22 mouse cellular contexts compared by ENCODE assay signal in genomic region chr2:102975358-102975945, GRCm38 (mm10).
A peak's percentile ranks its signal among the peaks of the same experiment; 100 is the strongest.
DNase-seq lines count a peak whose midpoint lies in the region; ATAC-seq and TF ChIP-seq lines count a peak whose summit lies in the region.
"Had no signal": no experiment of that assay in that cellular context is flagged by ENCODE, and none has a peak within 500 bp of the region (broad histone marks: within the 10 kb centered on the region; RNA-seq: fewer than 3 reads in every experiment).

No protein-coding gene starts in this region.

- no peak overlapping the region for H3K4me3 ChIP-seq in lung, embryonic 14.5 days (ENCODE audit: low read depth, low read length)
- H3K4me3 ChIP-seq: embryonic facial prominence, embryonic 13.5 days; forebrain, embryonic 13.5 days; layer of hippocampus, adult 2 months; megakaryocyte, embryonic 14.5 days; neural tube, embryonic 13.5 days had no signal

- no peaks in the 10 kb centered on the region for H3K4me1 ChIP-seq in lung, embryonic 14.5 days (ENCODE audit: insufficient read depth)
- H3K4me1 ChIP-seq: embryonic facial prominence, embryonic 13.5 days; forebrain, embryonic 13.5 days; neural tube, embryonic 13.5 days had no signal

- no peak overlapping the region for H3K9ac ChIP-seq in lung, embryonic 14.5 days
- H3K9ac ChIP-seq: embryonic facial prominence, embryonic 13.5 days; forebrain, embryonic 13.5 days; neural tube, embryonic 13.5 days had no signal

- DNase-seq in lung, embryonic 14.5 days = no peak
- DNase-seq in lung, postnatal 10 days = no peak
- DNase-seq in spleen, postnatal 14 days (ENCODE audit: low spot score in 2 of 2) = no peak
- DNase-seq in embryo, embryonic 9.5 days (ENCODE audit: extremely low spot score) = no peak
- DNase-seq: B cell, adult 2 months; cerebellum, adult 18-20 months; cerebellum, postnatal 14 days; kidney, adult 2 months; kidney, postnatal 10 days; midbrain, embryonic 14.5 days; retina, postnatal 1 day; thymus, adult 18-20 months; thymus, postnatal 36 days had no signal

- ATAC-seq in lung, embryonic 14.5 days (ENCODE audit: insufficient read depth) = peak; percentile 41; the same call in 1 of the 2 replicates
- peak; percentile 64 for ATAC-seq in CD4-positive, CD25-positive, alpha-beta regulatory T cell, adult 4 months
- peak; percentile 53 for ATAC-seq in inflammation-experienced regulatory T-cells, adult 6 months
- ATAC-seq in megakaryocyte-erythroid progenitor cell, adult 5-6 weeks (replicated peaks; ENCODE audit: low FRiP score, low TSS enrichment, poor library complexity, severe bottlenecking) = peak; percentile 34; the same call in 1 of the 2 replicates
- ATAC-seq in erythroblast, adult 5-6 weeks (replicated peaks; ENCODE audit: low FRiP score, poor library complexity, severe bottlenecking) = no peak
- ATAC-seq: forebrain, embryonic 13.5 days had no signal

- 49% methylated on average over 5 of the region's 5 CpGs for WGBS in lung, embryonic 14.5 days

- H3K36me3 ChIP-seq in lung, embryonic 14.5 days (ENCODE audit: insufficient read depth) = no peaks in the 10 kb centered on the region
- H3K36me3 ChIP-seq: embryonic facial prominence, embryonic 13.5 days; neural tube, embryonic 13.5 days had no signal

- no peaks in the 10 kb centered on the region for H3K9me3 ChIP-seq in lung, embryonic 14.5 days (ENCODE audit: low read depth, low read length)
- H3K9me3 ChIP-seq: embryonic facial prominence, embryonic 13.5 days; forebrain, embryonic 13.5 days; neural tube, embryonic 13.5 days had no signal

- H3K27ac ChIP-seq in lung, embryonic 14.5 days (ENCODE audit: low read depth) = no peak overlapping the region
- H3K27ac ChIP-seq: embryonic facial prominence, embryonic 13.5 days; forebrain, embryonic 13.5 days; layer of hippocampus, adult 2 months; neural tube, embryonic 13.5 days had no signal

- no peak for TF ChIP-seq CTCF in lung, embryonic 14.5 days (IDR thresholded peaks at IDR 0.05; ENCODE audit: low read depth)

- no peak overlapping the region for H3K4me2 ChIP-seq in lung, embryonic 14.5 days
- H3K4me2 ChIP-seq: embryonic facial prominence, embryonic 13.5 days; forebrain, embryonic 13.5 days; neural tube, embryonic 13.5 days had no signal

- H3K27me3 ChIP-seq in lung, embryonic 14.5 days (ENCODE audit: insufficient read depth, low read length) = no peaks in the 10 kb centered on the region
- H3K27me3 ChIP-seq: embryonic facial prominence, embryonic 13.5 days; forebrain, embryonic 13.5 days; megakaryocyte, embryonic 14.5 days; neural tube, embryonic 13.5 days had no signal
